Mouse (Mus musculus): ENCODE results near the gene Rubcnl. TPM values are rescaled to one million over a fixed set of nuclear protein-coding genes. Genes with fewer than 3 reads are reported as not detected.

The Rubcnl gene
- total RNA-seq, 2 experiments from 2014 or later = 1.4 to 1.8 TPM

GRCm38 (mm10) chr14:75017877-75018825, 2.3 kb downstream of the Rubcnl start:
- no peak for DNase-seq

- no peak for DNase-seq
These were observed 3.0 kb downstream of the Rubcnl start for GRCm38 (mm10) chr14:75018829-75019228.

GRCm38 (mm10) chr14:75020581-75021253, 4.9 kb downstream of the Rubcnl start:
- DNase-seq = no peak

- no peak for DNase-seq
These were observed 6.7 kb downstream of the Rubcnl start for GRCm38 (mm10) chr14:75022522-75022921.

GRCm38 (mm10) chr14:75024793-75025710, 9.2 kb downstream of the Rubcnl start:
- DNase-seq = no peak

GRCm38 (mm10) chr14:75030764-75031163, 14.9 kb downstream of the Rubcnl start:
- no peak for DNase-seq

GRCm38 (mm10) chr14:75031999-75032575, 16.3 kb downstream of the Rubcnl start:
- DNase-seq = no peak

GRCm38 (mm10) chr14:75032742-75033141, 16.9 kb downstream of the Rubcnl start:
- no peak for DNase-seq

- DNase-seq = no peak
These were observed 18.4 kb downstream of the Rubcnl start for GRCm38 (mm10) chr14:75034240-75034639.

- no peak for DNase-seq
These were observed 19.6 kb downstream of the Rubcnl start for GRCm38 (mm10) chr14:75035431-75035830.

- DNase-seq = no peak
These were observed 29.4 kb downstream of the Rubcnl start for GRCm38 (mm10) chr14:75045184-75045583.

GRCm38 (mm10) chr14:75052451-75052850, 36.6 kb downstream of the Rubcnl start:
- DNase-seq = no peak

- no peak for DNase-seq
These were observed 38.9 kb downstream of the Rubcnl start for GRCm38 (mm10) chr14:75054455-75055343.

- no peak for DNase-seq
These were observed 41.1 kb downstream of the Rubcnl start for GRCm38 (mm10) chr14:75056861-75057431.

GRCm38 (mm10) chr14:75060562-75060961, 44.7 kb downstream of the Rubcnl start:
- DNase-seq = peak; percentile 34

GRCm38 (mm10) chr14:75063936-75064335, 48.1 kb downstream of the Rubcnl start:
- no peak for DNase-seq

GRCm38 (mm10) chr14:75064520-75064919, 48.7 kb downstream of the Rubcnl start:
- DNase-seq = no peak

GRCm38 (mm10) chr14:75065211-75065610, 49.4 kb downstream of the Rubcnl start:
- no peak for DNase-seq

GRCm38 (mm10) chr14:75068430-75069112, 52.7 kb downstream of the Rubcnl start:
- DNase-seq = no peak

Measured in adrenal gland, postnatal 10 days (tissue).